Mouse (Mus musculus): ENCODE measurements at regions not wholly inside any gene's neighbourhood (a gene's known extent, or its start where the extent isn't known, plus 50 kb on each side); places are given as distances from the start of the nearest gene placed in this dataset.

DNA sequence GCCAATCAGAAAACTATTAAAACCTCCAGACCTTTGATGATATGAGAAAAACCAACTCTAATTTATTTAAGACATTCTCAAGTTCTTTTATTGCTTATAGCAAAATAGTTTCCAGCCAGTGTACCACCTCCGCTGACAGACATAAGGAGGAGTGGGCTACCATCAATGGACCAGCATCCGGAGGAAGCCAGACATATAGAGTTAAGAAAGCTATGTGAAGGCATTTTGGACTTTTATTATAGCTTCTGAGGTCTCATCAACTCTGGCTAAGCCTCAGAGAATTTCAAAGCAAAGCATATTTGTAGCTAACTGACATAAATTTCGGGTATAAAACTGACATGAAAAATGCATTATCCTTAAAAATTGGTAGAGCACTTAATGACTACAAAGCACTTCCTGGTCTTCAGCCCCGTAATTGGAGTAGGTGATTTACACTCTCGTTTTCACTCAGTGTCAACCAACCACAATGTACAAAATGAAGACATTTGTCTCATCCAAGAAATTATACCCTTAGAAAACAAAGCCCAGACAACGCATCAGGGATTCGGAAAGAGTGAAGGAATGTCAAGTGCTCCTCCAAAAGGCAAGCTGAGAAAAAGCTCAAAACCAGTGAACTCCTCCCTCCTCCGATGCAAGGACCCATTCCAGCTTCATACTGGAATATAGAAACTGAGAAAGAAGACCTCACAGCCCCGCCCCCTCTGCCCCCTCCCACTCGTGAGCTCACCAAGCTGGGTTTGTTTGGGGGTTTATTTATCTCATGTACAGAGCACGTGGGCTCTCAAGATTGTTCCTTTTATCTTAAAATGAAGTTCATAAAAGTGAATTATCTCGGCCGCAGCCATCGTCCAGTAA is 208.5 kb downstream of the Mreg start:
- no peak for DNase-seq
- intact Hi-C loops (cut with DNase I): no loop called here

DNA sequence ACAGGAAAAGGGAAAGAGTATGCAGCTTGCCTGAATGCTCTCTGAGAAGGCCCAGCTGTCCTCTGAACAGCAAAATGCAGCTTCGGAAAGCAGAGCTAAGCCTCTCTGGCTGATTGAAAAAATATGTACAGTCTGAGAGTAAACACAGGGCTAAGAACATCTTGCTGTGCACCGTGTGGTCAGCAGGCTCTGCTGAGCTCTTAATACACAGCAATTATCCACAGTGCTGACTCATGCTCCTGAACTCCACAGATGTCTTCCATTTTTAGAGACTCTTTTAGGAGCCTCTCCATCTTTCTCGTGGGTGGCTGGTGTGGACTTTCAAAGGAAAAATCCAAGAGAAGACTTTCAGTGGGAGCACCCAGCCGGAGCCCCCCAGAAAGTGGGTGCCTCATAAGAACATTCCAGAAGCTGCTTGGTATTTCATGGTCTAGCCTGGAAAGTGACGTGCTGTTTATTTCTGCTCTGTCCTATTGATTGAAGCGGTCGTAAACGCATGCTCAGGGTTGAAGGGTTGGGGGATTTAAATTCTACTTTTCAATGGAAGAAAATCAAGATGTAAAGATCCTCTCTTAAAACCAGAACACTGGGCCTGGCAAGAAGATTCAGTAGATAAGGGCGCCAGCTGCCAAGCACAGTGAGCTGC is 209.5 kb downstream of the Mreg start:
- intact Hi-C loops (cut with DNase I): no loop called here
- DNase-seq: no peak

DNA sequence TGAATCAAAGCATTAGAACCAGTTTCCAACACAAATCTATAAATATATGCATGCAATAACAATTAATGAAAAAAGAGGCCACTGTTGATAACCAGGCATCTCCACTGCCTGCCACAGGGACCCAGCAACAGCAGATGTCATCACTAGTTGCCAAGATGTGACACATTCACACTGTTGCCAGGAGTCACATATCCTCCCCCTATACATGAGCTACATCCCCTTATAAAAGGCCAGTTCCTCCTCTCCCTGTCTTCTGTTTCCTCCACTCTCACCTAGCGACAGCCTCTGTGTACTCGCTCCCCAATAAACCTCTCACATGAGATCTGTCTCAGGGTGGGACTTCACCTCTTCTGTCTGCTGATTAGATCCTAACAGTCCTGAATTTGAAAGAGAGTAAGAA is 211.4 kb downstream of the Mreg start:
- intact Hi-C loops (cut with DNase I): no loop called here
- DNase-seq: no peak

DNA sequence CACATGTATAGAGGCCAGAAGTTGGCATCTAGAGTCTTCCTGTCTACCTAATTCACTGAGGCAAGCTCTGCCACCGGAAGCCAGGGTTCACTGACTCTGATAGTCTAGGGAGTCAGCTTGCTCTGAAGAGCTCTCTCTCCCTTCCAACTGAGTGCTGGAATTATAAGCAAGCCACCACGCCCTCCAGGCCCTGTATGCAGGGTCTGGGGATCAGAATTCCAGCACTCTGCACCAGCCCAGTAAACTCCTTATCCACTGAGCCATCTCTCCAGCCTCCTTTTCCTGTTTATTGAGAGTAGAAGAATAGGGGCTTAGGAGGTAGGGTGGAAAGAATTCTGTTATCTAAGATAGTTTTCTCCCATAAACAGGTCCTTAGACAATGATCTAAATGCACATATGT is 215.3 kb downstream of the Mreg start:
- DNase-seq: no peak
- intact Hi-C loops (cut with DNase I): no loop called here

DNA sequence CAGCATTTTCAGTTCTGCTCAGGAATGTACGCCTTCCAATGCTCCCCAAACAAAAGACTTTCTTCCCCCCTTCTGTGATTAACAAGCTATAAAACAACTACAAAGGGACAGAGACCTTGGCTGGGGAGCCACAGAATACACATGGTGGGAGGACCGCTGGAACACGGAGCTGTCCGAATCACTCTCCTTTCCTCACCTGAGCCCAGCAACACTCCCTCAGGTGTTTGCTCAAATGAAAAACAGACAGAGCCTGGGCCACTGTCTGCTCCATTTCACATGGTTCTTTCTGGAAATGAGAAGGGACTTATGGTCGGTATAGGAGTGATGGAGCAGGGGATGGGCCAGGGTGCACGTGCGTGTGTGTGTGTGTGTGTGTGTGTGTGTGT is 215.9 kb downstream of the Mreg start:
- intact Hi-C loops (cut with DNase I): no loop called here
- DNase-seq: no peak

DNA sequence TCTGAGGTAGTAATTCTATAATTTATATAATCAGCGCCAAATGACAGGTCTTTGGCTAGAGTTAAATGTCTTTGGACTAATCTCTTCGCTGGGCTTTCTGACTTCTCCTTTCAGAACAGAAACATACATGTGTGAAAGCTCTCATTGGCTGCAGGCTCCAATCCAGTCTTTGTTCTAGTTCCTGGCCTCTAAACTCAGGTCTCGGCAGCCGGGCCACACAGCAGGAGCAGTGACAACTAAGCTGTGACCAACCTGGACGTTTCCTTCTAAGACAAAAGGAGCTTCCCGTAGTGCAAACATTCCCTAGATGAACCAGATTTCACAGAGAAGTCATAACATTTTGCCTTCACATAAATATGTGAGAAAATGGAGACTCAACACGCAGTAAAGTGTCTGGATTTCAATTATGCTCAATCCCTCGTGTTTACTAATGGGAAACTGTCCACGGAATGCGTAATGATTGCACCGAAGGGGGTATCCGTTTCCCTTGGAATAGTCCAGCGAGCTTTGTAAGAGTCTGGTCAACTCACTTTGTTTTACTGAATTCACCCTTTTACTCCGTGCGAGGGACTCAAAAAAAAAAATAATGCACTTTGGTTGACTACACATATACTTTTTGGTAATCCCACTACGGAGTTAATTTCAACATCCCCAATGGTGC is 216.4 kb downstream of the Mreg start:
- intact Hi-C loops (cut with DNase I): no loop called here
- no peak for DNase-seq

DNA sequence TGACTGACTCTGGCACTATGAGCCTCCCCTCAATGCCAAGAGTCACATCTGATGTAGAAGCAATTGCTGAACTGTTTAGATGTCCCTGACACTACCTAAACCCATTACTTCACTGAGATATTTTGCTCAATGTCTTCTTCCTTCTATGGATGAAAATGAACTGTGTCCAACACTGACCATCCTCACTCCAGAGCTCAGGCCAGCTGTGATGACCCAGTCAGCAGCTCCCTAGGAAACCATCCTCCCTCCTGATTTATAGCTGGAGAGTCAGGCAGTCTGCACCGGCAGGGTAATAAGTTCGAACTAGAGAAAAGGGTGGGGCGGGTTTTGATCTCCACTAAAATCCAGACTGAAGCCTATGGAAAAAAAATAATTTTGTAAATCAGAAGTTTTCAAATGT is 221.2 kb downstream of the Mreg start:
- intact Hi-C loops (cut with DNase I): no loop called here

DNA sequence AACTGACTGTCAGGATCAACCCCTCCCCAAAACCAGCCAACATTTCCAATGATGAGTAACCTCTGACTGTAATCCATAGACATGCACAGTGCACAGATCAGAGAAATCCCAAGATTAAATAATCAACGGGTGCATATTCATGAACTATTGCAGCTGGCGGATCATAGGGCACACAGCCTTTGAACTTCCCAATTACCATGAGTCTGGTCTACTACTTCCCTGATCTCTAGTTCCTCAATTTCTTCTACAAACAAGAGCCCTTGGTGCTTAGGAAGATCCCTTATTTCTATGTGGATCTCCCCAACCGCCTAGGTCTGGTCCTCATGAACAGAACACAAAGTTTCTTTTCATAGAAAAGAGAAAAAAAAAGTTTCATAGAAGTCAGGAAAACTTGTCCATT is 224.0 kb downstream of the Mreg start:
- intact Hi-C loops (cut with DNase I): no loop called here
- no peak for DNase-seq

More for the DNA sequence above, 221.2 kb downstream of the Mreg start:
- DNase-seq: no peak

DNA sequence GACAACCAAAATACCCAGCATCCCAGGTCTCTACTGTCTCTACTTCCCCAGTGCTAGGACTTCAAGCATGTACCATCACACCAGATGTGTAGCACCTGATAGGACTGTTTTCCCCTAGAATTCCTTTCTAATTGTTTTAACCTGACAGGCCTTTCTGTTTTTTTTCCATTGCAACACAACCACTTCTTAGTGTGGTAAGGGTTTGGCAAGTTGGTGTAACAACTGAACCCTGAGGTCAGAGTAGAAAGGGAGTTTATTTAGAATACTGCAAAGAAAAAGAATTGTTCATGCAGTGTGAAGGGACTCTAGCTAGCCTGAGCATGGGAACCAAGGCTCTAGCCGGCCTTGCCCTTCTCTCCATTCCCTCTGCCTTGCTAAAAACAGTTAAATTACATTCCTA is 226.1 kb downstream of the Mreg start:
- DNase-seq: no peak
- intact Hi-C loops (cut with DNase I): no loop called here

DNA sequence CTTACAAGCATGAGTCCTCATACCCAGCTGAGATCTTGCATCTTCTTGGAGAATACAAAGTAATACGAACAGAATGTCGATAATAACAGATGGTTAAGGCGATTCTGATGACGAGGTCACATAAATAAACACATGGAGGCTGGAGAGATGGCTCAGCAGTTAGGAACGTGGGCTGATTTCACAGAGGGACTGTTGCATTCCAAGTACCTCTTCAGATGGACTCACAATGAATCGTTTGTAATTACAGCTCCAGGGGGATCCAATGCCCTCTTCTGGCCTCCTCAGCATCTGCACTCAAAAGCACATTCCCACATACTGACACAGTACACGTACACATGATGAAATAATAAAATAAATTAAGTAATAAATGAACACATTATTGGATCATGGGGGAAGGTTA is 228.3 kb downstream of the Mreg start:
- intact Hi-C loops (cut with DNase I): no loop called here
- no peak for DNase-seq

DNA sequence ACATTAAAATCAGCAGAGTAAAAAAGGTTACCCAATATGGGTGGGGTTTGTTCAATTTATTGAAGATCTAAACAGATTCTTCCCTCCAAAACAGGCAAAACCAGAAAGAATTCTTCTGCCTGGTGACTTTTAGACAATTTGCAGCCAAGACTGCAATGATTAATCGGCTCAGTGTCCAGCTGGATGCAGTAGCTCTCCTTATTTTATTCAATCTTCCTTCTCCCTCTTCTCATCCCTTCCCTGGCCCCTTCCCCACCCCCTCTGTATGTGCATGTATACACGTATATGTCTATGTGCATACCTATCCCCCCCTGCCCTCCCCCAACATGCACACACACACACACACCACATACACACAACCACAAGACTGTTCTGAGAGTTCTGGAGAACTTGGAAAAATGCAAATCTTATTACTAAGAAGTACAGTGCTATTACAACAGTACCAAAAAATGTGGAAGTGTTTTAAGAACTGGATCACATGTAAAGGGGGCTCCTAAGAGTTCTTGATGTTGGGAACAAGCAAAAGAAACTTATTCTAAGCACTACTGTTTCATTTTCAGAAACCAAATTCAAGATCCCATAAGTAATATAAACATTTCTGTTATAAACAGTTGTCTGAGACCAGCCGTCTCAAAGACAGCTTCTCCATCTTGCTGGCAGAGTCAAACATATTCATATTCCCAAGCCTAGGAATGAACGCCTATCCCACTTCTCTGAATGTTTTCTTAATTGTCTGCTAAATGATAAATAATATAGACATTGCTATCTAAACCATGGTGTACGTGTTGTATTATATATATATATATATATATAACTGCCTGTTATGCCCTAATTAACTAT is 229.5 kb downstream of the Mreg start:
- DNase-seq: no peak
- intact Hi-C loops (cut with DNase I): no loop called here

DNA sequence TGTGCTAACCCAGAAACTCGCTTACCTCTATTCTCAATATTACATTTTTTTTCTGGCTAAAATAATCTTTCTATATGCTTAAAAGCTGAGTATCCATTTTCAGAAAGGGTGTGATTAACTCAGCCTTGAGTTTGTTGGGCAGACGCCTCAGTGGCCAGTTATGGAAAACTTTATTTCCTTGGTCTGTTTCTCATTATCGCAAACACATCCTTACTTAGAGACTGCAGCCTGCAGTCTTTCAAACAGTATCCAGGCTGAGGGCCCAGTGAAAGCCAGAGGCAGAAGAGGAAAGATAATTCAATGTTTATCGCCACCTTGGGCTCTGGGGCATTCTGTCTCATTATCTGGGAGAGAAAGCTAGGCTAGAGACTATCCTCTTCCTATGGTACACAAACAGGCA is 231.5 kb downstream of the Mreg start:
- intact Hi-C loops (cut with DNase I): no loop called here
- DNase-seq: no peak

DNA sequence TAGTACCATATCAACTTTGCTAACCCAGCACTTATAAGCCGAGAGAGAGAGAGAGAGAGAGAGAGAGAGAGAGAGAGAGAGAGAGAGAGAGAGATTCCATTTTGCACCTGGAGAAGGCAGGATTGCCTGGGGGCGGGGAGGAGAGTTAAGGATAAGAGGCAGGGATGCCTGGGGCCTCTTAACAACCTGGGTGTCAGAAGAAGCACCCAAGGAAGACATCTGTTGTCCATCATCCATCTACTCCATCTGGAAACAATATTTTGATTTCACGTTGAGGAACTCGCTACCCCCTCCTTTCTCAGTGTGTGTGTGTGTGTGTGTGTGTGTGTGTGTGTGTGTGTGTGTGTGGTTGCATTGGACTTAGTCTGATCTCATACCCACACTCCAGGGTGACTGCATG is 232.8 kb downstream of the Mreg start:
- intact Hi-C loops (cut with DNase I): no loop called here
- no peak for DNase-seq

DNA sequence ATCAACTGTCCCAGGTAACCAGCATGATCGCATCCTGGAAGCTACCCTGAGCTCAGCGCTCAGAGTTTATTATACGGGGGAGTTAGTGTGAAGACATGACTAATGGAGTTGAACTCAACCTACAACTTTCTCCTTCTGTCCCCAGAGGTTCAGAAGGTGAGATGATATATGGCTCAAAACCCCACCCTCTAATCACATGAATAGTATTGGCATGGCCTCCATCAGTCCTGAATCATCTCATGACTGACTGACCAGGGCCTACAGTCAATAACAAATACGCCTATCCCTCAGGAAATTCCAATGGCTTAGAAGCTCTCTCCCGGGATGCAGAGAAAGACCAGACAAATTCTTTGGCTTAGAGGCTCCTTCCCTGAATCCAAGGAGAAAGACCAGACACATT is 234.7 kb downstream of the Mreg start:
- no peak for DNase-seq
- intact Hi-C loops (cut with DNase I): no loop called here

DNA sequence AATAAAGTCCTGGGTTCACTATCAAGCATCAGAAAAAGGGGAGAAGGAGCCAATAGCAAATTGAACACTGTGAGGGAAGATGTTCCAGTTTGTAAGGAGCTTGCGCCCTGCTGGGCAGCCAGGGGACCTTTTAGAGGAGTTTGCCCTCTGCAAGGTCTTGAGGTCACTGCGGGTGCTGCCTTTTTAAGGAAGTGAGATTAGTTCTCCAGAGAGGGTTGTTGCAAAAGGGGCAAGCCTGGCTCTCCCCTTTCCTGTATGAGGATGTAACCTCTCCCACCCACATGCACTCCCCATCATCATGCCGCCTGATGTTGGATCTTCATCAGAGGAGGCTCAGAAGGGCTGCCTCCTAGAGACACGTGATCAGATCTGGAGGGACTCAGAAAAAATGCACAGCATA is 237.4 kb downstream of the Mreg start:
- intact Hi-C loops (cut with DNase I): no loop called here
- no peak for DNase-seq

DNA sequence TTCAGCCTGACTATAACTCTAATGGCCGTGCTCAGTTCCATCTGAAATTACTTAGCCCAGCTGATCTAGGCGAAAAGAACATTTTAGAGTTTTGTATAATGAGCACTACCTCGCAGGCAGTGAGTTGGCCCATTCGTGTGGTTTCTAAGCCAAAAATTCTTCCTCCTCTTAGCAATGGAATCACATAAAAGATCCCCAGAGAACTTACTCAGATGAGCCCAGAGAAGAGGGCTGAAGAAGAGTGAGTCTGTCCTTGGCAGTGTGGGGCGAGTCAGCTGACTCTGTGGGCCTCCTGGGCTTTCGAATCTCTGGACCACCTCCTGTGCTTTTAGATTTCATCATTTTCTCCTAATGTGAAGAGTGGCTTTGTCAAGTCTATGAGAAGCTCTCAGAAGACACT is 240.2 kb downstream of the Mreg start:
- DNase-seq: peak; percentile 63 to 67
- intact Hi-C loops (cut with DNase I): no loop called here

DNA sequence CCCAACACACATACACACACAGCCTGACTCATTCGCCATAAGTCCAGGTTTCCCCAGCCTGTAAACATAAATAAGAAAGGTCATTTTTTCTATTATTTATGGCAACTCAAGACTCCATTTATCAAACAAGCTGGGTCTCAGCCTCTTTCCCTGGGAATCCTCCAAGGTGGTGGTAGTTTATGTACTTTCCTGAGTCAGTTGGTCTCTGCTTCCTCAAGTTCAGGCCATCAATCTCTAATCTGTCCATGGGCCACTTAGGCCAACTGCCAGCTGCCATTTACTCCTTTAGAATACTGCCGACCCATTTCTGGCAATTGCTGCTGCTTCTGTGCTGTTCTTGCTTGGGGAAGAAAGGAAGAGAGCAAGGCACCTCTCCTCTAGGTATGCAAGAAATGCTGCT is 241.3 kb downstream of the Mreg start:
- DNase-seq: no peak
- intact Hi-C loops (cut with DNase I): no loop called here

DNA sequence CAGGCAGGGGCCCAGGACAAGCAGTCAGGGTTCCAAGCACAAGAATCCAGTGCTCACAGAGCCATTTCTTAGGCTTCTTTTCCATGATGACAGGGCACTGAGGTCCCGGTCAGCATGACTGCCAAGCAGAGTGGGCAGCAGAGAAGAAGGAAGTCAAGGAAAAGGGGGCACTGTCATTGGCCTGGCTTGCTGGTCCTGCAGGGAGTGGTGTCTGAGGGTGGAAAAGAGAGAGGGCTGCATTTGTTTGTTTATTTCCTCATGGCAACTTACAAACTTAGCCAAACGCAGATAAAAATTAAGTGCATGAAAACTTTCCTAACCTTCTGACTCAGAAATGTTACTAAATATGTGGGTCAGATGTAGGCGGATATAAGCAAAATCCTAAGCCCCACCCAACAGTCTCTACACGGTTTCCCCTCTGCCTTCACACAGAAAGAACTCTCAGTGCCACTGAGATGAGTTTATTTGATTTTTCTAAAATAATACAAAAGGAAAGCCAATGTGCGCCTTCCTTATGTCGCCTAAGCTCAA is 244.5 kb downstream of the Mreg start:
- intact Hi-C loops (cut with DNase I): no loop called here
- no peak for DNase-seq

DNA sequence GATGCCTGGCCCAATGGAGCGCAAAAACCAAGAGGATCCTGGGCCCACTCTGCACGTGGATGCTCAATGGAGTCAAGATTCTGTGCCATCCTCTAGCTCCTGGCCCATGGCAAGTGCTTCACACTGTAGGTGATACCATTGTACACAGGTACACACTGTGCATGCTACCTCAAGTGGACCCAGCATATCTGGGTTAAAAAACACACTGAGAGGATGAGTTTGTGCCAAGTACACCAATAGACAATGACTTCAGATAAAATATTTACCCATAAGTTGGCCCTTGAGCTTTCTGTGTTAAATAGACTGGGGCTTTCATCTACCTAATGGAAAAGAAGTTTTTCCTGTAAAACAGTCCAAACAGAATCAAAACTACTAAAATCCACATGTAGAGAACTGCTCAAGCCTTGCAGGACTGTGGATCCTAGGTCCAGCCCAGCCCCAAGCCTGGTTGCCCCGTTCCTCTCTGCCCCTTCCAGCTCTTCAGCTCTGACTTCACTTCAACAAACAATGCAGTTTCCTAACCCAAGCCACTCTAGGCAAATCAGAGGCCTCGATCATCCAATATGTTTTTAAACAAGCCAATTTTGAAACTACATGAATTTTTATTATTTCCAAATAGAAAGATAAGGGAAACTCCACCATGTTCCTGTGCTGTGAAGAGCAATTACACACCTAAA is 247.5 kb downstream of the Mreg start:
- intact Hi-C loops (cut with DNase I): no loop called here
- DNase-seq: no peak

DNA sequence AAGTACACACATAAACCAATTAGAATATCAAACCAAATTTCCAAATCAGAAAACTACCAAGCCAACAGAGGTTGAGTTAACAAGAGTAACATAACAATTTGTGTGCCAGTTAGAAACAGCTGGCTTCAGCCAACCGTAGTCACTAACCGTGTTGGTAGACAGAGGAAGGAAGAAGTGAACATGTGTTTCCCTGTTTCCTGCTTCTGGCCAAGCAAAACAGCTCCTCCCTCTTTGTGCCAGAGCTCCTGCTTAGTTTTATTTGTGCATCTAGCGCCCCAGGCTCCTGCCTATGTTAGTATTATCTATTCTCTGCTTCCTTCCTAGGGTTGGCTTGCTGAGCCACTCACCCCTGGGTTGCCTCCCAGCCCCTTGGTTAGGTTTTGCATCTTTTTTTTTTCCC is 255.2 kb downstream of the Mreg start:
- intact Hi-C loops (cut with DNase I): no loop called here
- no peak for DNase-seq

Measured in gastrocnemius, postnatal 36 days (tissue).